Mouse (Mus musculus): ENCODE data around the gene Dmd.

DNA sequence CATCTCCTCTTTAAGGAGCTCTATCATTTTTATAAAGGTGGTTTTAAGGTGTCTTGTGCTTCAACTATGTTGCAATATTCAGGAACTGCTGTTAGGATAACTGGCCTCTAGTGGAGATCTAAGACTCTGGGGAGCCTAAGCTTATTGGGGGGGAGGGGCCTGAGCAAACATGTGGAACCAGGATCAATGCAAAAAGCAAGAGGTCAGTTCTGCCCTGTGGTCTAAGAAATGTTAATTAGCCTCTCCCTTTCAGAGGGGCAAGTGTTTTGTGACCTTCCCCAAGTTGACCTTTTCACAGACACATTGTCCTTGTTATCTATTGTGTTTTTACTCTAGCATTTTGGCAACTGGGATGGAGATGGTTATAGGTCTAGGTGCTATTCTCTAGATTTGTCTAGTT is 47.2 kb upstream of the Dmd start:
- no peak for TF ChIP-seq MAX (IDR thresholded peaks at IDR 0.05; ENCODE audit: low read length)
- TF ChIP-seq POLR2A (IDR thresholded peaks at IDR 0.05; ENCODE audit: control insufficient read depth in 1 of 2, insufficient read depth in 1 of 2, low read depth in 1 of 2, low read length in 2 of 2, poor library complexity in 1 of 2): no peak
- no peak for TF ChIP-seq CTCF (IDR thresholded peaks at IDR 0.05 in 2 of 3, conservative IDR thresholded peaks at IDR 0.05 in 1 of 3; ENCODE audit: control insufficient read depth in 1 of 3, insufficient read depth in 1 of 3, low read depth in 2 of 3, low read length in 3 of 3, poor library complexity in 1 of 3, severe bottlenecking in 1 of 3)
- no peak for TF ChIP-seq USF1 (IDR thresholded peaks at IDR 0.05; ENCODE audit: low read depth, low read length)
- no peak for TF ChIP-seq ZC3H11A (IDR thresholded peaks at IDR 0.05; ENCODE audit: low read depth, low read length)
